Comparison of ENCODE assay signal across 28 mouse cellular contexts in the genomic region with DNA sequence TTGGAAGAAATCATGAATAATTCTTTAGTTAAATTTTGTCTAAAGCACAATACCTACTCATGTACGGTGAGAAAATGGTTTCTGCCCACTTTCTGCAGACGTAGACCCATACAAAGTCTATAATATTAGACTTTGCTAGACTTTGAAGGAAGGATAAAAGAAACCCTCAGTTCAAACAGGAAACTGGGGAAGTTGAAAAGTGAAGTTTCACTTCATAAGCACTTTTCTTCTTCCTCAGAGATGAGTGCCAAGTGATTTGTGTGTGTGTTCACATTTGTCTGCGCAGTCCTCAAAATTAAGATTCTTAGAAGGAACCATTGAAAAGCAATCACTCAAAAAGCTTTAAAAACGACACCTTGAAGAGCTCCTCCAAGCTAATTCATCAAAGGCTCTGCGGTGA.
DNase-seq lines count a peak whose midpoint lies in the region; ATAC-seq and TF ChIP-seq lines count a peak whose summit lies in the region.
"Had no signal": no experiment of that assay in that cellular context is flagged by ENCODE, and none has a peak within 500 bp of the region (broad histone marks: within the 10 kb centered on the region; RNA-seq: fewer than 3 reads in every experiment).

No protein-coding gene starts in this region.

- H3K4me3 ChIP-seq in lung, embryonic 14.5 days (ENCODE audit: low read depth, low read length) = no peak overlapping the region
- H3K4me3 ChIP-seq: embryonic facial prominence, embryonic 10.5 days; embryonic facial prominence, embryonic 13.5 days; erythroblast, embryonic 14.5 days; forebrain, embryonic 12.5 days; forebrain, embryonic 15.5 days; heart, adult 2 months; heart, embryonic 10.5 days; heart, embryonic 13.5 days had no signal

- H3K9ac ChIP-seq in lung, embryonic 14.5 days = no peak overlapping the region
- H3K9ac ChIP-seq: embryonic facial prominence, embryonic 13.5 days; forebrain, embryonic 12.5 days; forebrain, embryonic 15.5 days; heart, embryonic 13.5 days; hindbrain, embryonic 14.5 days had no signal

- no peaks in the 10 kb centered on the region for H3K4me1 ChIP-seq in lung, embryonic 14.5 days (ENCODE audit: insufficient read depth)
- H3K4me1 ChIP-seq: embryonic facial prominence, embryonic 10.5 days; embryonic facial prominence, embryonic 13.5 days; forebrain, embryonic 12.5 days; forebrain, embryonic 15.5 days; heart, embryonic 10.5 days; heart, embryonic 13.5 days had no signal

- WGBS in lung, embryonic 14.5 days = 33% methylated on average over 5 of the region's 5 CpGs

- no peaks in the 10 kb centered on the region for H3K9me3 ChIP-seq in lung, embryonic 14.5 days (ENCODE audit: low read depth, low read length)
- H3K9me3 ChIP-seq: embryonic facial prominence, embryonic 10.5 days; embryonic facial prominence, embryonic 13.5 days; forebrain, embryonic 12.5 days; forebrain, embryonic 15.5 days; heart, embryonic 10.5 days; heart, embryonic 13.5 days had no signal

- no peaks in the 10 kb centered on the region for H3K27me3 ChIP-seq in lung, embryonic 14.5 days (ENCODE audit: insufficient read depth, low read length)
- H3K27me3 ChIP-seq: embryonic facial prominence, embryonic 13.5 days; forebrain, embryonic 12.5 days; forebrain, embryonic 15.5 days; heart, embryonic 13.5 days had no signal

- H3K36me3 ChIP-seq in lung, embryonic 14.5 days (ENCODE audit: insufficient read depth) = no peaks in the 10 kb centered on the region
- H3K36me3 ChIP-seq: embryonic facial prominence, embryonic 10.5 days; embryonic facial prominence, embryonic 13.5 days; forebrain, embryonic 12.5 days; forebrain, embryonic 15.5 days; heart, embryonic 10.5 days; heart, embryonic 13.5 days had no signal

- H3K4me2 ChIP-seq in lung, embryonic 14.5 days = no peak overlapping the region
- H3K4me2 ChIP-seq: embryonic facial prominence, embryonic 13.5 days; forebrain, embryonic 12.5 days; forebrain, embryonic 15.5 days; heart, embryonic 13.5 days; hindbrain, embryonic 14.5 days had no signal

- no peak overlapping the region for H3K27ac ChIP-seq in lung, embryonic 14.5 days (ENCODE audit: low read depth)
- H3K27ac ChIP-seq: embryonic facial prominence, embryonic 10.5 days; embryonic facial prominence, embryonic 13.5 days; forebrain, embryonic 12.5 days; forebrain, embryonic 15.5 days; heart, adult 2 months; heart, embryonic 10.5 days; heart, embryonic 13.5 days; hindbrain, embryonic 14.5 days; hindbrain, postnatal 0 days had no signal

- no peak for ATAC-seq in lung, embryonic 14.5 days (ENCODE audit: insufficient read depth)
- peak; percentile 68 for ATAC-seq in CD4-positive, CD25-positive, alpha-beta regulatory T cell, adult 4 months
- ATAC-seq: forebrain, embryonic 15.5 days; hindbrain, postnatal 0 days had no signal

- DNase-seq in lung, embryonic 14.5 days = peak; percentile 60
- no peak for DNase-seq in lung, postnatal 4 days
- peak; percentile 26 for DNase-seq in induced T-regulatory cell, adult 2 months (ENCODE audit: low read depth)
- no peak for DNase-seq in natural killer cell, adult 2 months (ENCODE audit: low spot score in 2 of 2)
- DNase-seq in embryo, embryonic 10.5 days (ENCODE audit: low spot score) = no peak
- no peak for DNase-seq in kidney, adult 8-10 months
- DNase-seq: adrenal gland, adult 2 months; adrenal gland, postnatal 14 days; cerebellum, adult 11 months; cerebellum, adult 2 months; cerebellum, adult 9-11 months; cerebellum, postnatal 25 days; embryo, embryonic 11 days; gastrocnemius, postnatal 10 days; gastrocnemius, postnatal 36 days; heart, adult 2 months; heart, postnatal 14 days; heart, postnatal 4 days had no signal

- TF ChIP-seq CTCF in lung, embryonic 14.5 days (IDR thresholded peaks at IDR 0.05; ENCODE audit: low read depth) = no peak

Comparison
In these comparisons a context has a peak if more than half of its experiments do, and no peak if none do; other contexts are left out.
1. DNase-seq: peak in lung, embryonic 14.5 days (single experiment) and induced T-regulatory cell, adult 2 months (single experiment); none in lung, postnatal 4 days (0 of 2), natural killer cell, adult 2 months (0 of 2), embryo, embryonic 10.5 days (single experiment) and kidney, adult 8-10 months (0 of 2).